14 mouse cellular contexts compared by ENCODE assay signal in the genomic region with DNA sequence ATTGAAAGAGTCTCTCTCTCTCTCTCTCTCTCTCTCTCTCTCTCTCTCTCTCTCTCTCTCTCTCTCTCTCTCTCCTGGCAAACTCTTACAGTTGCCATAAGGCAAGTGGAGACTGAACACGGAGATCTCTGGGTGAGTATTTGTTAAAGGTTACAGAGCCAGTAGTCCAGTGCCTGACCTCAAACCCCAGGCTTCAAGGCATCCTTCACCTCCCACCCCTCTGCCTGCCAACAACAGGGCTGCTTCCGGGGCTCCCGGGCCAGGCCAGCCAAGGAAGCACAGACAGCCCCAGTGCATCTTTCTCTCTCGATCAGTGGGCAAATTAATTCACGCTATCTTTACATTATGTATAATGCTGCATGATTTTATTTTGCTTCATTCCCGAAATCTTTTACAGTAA.
DNase-seq lines count a peak whose midpoint lies in the region; ATAC-seq lines count a peak whose summit lies in the region.
"Had no signal": no experiment of that assay in that cellular context is flagged by ENCODE, and none has a peak within 500 bp of the region (broad histone marks: within the 10 kb centered on the region; RNA-seq: fewer than 3 reads in every experiment).

No protein-coding gene starts in this region.

- H3K36me3 ChIP-seq in kidney, embryonic 15.5 days, result no peaks in the 10 kb centered on the region
- no peaks in the 10 kb centered on the region for H3K36me3 ChIP-seq in embryonic facial prominence, embryonic 10.5 days (replicated peaks)
- H3K36me3 ChIP-seq in limb, embryonic 13.5 days, result no peaks in the 10 kb centered on the region
- H3K36me3 ChIP-seq: hindbrain, embryonic 12.5 days; liver, embryonic 13.5 days; lung, embryonic 15.5 days had no signal

- H3K27ac ChIP-seq in kidney, embryonic 15.5 days, result no peak overlapping the region
- peak overlapping the region; percentile 84; the same call in 1 of the 2 replicates for H3K27ac ChIP-seq in embryonic facial prominence, embryonic 10.5 days (replicated peaks)
- no peak overlapping the region for H3K27ac ChIP-seq in limb, embryonic 13.5 days
- H3K27ac ChIP-seq: hindbrain, embryonic 12.5 days; liver, embryonic 13.5 days; lung, embryonic 15.5 days had no signal

- peak; percentile 88 for DNase-seq in heart, adult 11 months
- DNase-seq in heart, postnatal 25 days (ENCODE audit: low spot score), result no peak
- DNase-seq in kidney, postnatal 14 days, result peak; percentile 4
- DNase-seq in embryonic facial prominence, embryonic 10.5 days (ENCODE audit: low spot score), result no peak
- no peak for DNase-seq in right cerebral cortex, postnatal 4 days
- DNase-seq: adrenal gland, postnatal 25 days; left cerebral cortex, postnatal 4 days; liver, embryonic 13.5 days; right cerebral cortex, postnatal 14 days had no signal

- H3K27me3 ChIP-seq in kidney, embryonic 15.5 days, result peaks cover 22% of the 10 kb centered on the region; the same call in 1 of the 2 replicates
- peaks cover 37% of the 10 kb centered on the region for H3K27me3 ChIP-seq in embryonic facial prominence, embryonic 10.5 days (replicated peaks; ENCODE audit: low read depth, poor library complexity, severe bottlenecking)
- H3K27me3 ChIP-seq in limb, embryonic 13.5 days, result peaks cover 15% of the 10 kb centered on the region; the same call in 1 of the 2 replicates
- H3K27me3 ChIP-seq: liver, embryonic 13.5 days; Patski had no signal

- no peaks in the 10 kb centered on the region for H3K9me3 ChIP-seq in kidney, embryonic 15.5 days (replicated peaks)
- no peaks in the 10 kb centered on the region for H3K9me3 ChIP-seq in embryonic facial prominence, embryonic 10.5 days
- H3K9me3 ChIP-seq in limb, embryonic 13.5 days, result no peaks in the 10 kb centered on the region
- H3K9me3 ChIP-seq: hindbrain, embryonic 12.5 days; liver, embryonic 13.5 days; lung, embryonic 15.5 days had no signal

- intact Hi-C loops in heart, postnatal 25 days (cut with DNase I), result loop anchor here (5.0 to 10.0 kb wide), 3 partner anchors 57 to 295 kb away; no protein-coding TSS in a partner anchor

- no peak for ATAC-seq in kidney, embryonic 15.5 days (replicated peaks; ENCODE audit: low FRiP score)
- no peak for ATAC-seq in limb, embryonic 13.5 days (ENCODE audit: low FRiP score, low read depth)

- 45% methylated on average over 6 of the region's 6 CpGs for WGBS in kidney, embryonic 15.5 days
- 33% methylated on average over 6 of the region's 6 CpGs for WGBS in embryonic facial prominence, embryonic 10.5 days
- 37% methylated on average over 6 of the region's 6 CpGs for WGBS in limb, embryonic 13.5 days

- no peak overlapping the region for H3K4me2 ChIP-seq in kidney, embryonic 15.5 days
- H3K4me2 ChIP-seq in limb, embryonic 13.5 days (replicated peaks), result peak overlapping the region; percentile 70; the same call in 1 of the 2 replicates

- no peak overlapping the region for H3K9ac ChIP-seq in kidney, embryonic 15.5 days
- no peak overlapping the region for H3K9ac ChIP-seq in limb, embryonic 13.5 days
- H3K9ac ChIP-seq: liver, embryonic 13.5 days had no signal

- no peak overlapping the region for H3K4me3 ChIP-seq in kidney, embryonic 15.5 days (replicated peaks)
- no peak overlapping the region for H3K4me3 ChIP-seq in embryonic facial prominence, embryonic 10.5 days
- H3K4me3 ChIP-seq in limb, embryonic 13.5 days, result no peak overlapping the region

- peaks cover 16% of the 10 kb centered on the region for H3K4me1 ChIP-seq in kidney, embryonic 15.5 days
- peaks cover 29% of the 10 kb centered on the region for H3K4me1 ChIP-seq in embryonic facial prominence, embryonic 10.5 days
- peaks cover 25% of the 10 kb centered on the region for H3K4me1 ChIP-seq in limb, embryonic 13.5 days
- H3K4me1 ChIP-seq: liver, embryonic 13.5 days had no signal

Comparison
In these comparisons a context has a peak if more than half of its experiments do, and no peak if none do; other contexts are left out.
1. DNase-seq: peak in heart, adult 11 months (single experiment) and kidney, postnatal 14 days (single experiment); none in heart, postnatal 25 days (single experiment), embryonic facial prominence, embryonic 10.5 days (single experiment) and right cerebral cortex, postnatal 4 days (single experiment).